Mouse (Mus musculus) heart, postnatal 0 days (tissue): Measurements from ENCODE around the gene Ptprn2.

Experiments
- CTCF ChIP-seq: IDR thresholded peaks from 2 replicates; pipeline ENCODE4 v1.5.1; 2016; ENCODE audit warnings: antibody characterized with exemption, control low read depth, low read depth
- EP300 ChIP-seq: IDR thresholded peaks from 2 replicates; pipeline ENCODE4 v1.6.1; 2016; ENCODE audit warnings: antibody characterized with exemption, low read depth

GRCm38 (mm10) chr12:116594866-116595610 is 109.5 kb downstream of the Ptprn2 start:
- TF ChIP-seq CTCF (no peak), EP300 (no peak)
